Mouse (Mus musculus) cortical plate, adult 2 months (tissue): Measurements from ENCODE around the gene Dcbld1.

Experiments
- CTCF ChIP-seq: fragments of 200-500 bp; IDR thresholded peaks from 2 replicates; pipeline ENCODE4 v1.5.1; 2011; ENCODE audit warnings: mild to moderate bottlenecking, control low read depth, low read length; ENCODE audit not compliant: insufficient read depth; ENCODE audit errors: extremely low read depth
- POLR2A ChIP-seq: fragments of 200-500 bp; IDR thresholded peaks from 2 replicates; pipeline ENCODE4 v1.6.1; 2011; ENCODE audit warnings: mild to moderate bottlenecking, low read length, control low read depth; ENCODE audit not compliant: insufficient read depth; ENCODE audit errors: extremely low read depth

DNA sequence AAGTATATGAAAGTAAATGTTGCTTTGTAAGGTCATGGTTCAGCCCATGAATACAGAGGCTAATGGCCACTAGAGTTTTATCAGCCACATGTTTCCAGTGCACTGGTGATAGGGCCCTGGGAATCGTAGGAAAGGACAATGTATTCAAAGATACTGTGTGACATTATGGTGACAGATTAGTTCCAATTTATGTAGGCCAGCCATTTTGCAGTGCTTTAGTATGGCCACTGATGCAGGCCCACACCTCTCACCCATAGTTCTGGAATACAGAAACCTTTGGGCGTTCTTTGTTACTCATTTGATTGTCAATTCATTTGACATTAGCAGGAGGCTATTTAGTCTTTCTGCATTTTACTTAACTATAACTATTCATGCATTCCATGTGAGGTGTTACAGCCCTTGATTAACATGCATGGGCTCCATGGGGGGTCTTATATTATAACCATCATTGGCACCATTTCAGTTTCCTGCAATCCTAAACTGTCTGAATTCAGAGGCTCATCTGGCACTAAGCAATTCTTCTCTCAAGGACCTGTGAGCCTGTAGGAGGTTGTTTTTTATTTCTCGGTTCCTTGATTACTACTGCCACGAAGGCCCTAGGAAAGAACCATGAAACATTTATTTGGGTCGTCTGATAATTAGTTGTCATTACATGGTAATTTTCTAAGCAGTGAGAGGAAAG lies 54.6 kb downstream of the Dcbld1 start:
- TF ChIP-seq POLR2A (no peak), CTCF (no peak)
